Mouse (Mus musculus) retina, postnatal 1 day (tissue): Measurements from ENCODE around the gene Ano8.

Experiments used
- DNase-seq: peaks from one replicate; pipeline ENCODE4 v3.0.0-alpha.2; 2012

The Ano8 gene

GRCm38 (mm10) chr8:71498816-71499690 is 13.3 kb upstream of the Ano8 start:
- peak; percentile 19 for DNase-seq

GRCm38 (mm10) chr8:71497881-71498501 is 12.2 kb upstream of the Ano8 start:
- no peak for DNase-seq

GRCm38 (mm10) chr8:71497077-71497645 is 11.4 kb upstream of the Ano8 start:
- DNase-seq: no peak

GRCm38 (mm10) chr8:71496481-71496880 is 10.7 kb upstream of the Ano8 start:
- DNase-seq: peak; percentile 60

GRCm38 (mm10) chr8:71495811-71496210 is 10.0 kb upstream of the Ano8 start:
- no peak for DNase-seq

GRCm38 (mm10) chr8:71495039-71495438 is 9.3 kb upstream of the Ano8 start:
- peak; percentile 88 for DNase-seq

- DNase-seq: peak; percentile 98
Measured at GRCm38 (mm10) chr8:71488454-71488853, 2.7 kb upstream of the Ano8 start.

- peak; percentile 89 for DNase-seq
Measured at GRCm38 (mm10) chr8:71487691-71488445, 2.1 kb upstream of the Ano8 start, which contains the start of gene Gtpbp3. Gene Gtpbp3 (plus strand): TSS chr8:71488103.

GRCm38 (mm10) chr8:71486136-71486529 is 370 bp upstream of the Ano8 start:
- DNase-seq: no peak

- DNase-seq: no peak
Measured at GRCm38 (mm10) chr8:71484736-71485135, 1.0 kb downstream of the Ano8 start.

GRCm38 (mm10) chr8:71483932-71484331 is 1.8 kb downstream of the Ano8 start:
- DNase-seq: peak; percentile 58

GRCm38 (mm10) chr8:71478943-71479342 is 6.8 kb downstream of the Ano8 start:
- no peak for DNase-seq

- DNase-seq: peak; percentile 64
Measured at GRCm38 (mm10) chr8:71477196-71477845, 8.4 kb downstream of the Ano8 start.

GRCm38 (mm10) chr8:71476099-71476940 is 9.4 kb downstream of the Ano8 start:
- DNase-seq: peak; percentile 87

- no peak for DNase-seq
Measured at GRCm38 (mm10) chr8:71475702-71476075, 10.1 kb downstream of the Ano8 start.

- DNase-seq: no peak
Measured at GRCm38 (mm10) chr8:71474785-71475701, 10.7 kb downstream of the Ano8 start.

- DNase-seq: no peak
Measured at GRCm38 (mm10) chr8:71474344-71474743, 11.4 kb downstream of the Ano8 start.

GRCm38 (mm10) chr8:71472601-71473386 is 13.0 kb downstream of the Ano8 start:
- DNase-seq: no peak

GRCm38 (mm10) chr8:71471861-71472260 is 13.9 kb downstream of the Ano8 start:
- DNase-seq: no peak

- no peak for DNase-seq
Measured at GRCm38 (mm10) chr8:71470913-71471255, 14.9 kb downstream of the Ano8 start.
